Mouse (Mus musculus) CD4-positive naive resting alpha-beta T cell, adult 57 days (primary cell): Measurements from ENCODE around the gene Nfyb. TPM values are rescaled to one million over a fixed set of nuclear protein-coding genes. Genes with fewer than 3 reads are reported as not detected.

Experiments
- total RNA-seq: library from RNA; stranded (reverse); gene quantifications from one replicate; pipeline ENCODE4 v1.2.4, GENCODE M21; 2023

Gene Nfyb
- total RNA-seq, result 37.7 TPM

GRCm38 (mm10) chr10:82763840-82764631 lies at the start of gene Nfyb:
Gene Nfyb, minus strand, starts transcription at chr10:82764144.

Other genes with a start within 250 kb of the Nfyb start
- gene 1190007I07Rik, start 140.9 kb downstream of the Nfyb start, total RNA-seq, result 9.9 TPM
- 105 TPM for gene Tdg, start 134.3 kb downstream of the Nfyb start, total RNA-seq
- gene Glt8d2, start 73.5 kb downstream of the Nfyb start, total RNA-seq, result 1.3 TPM
- gene Hcfc2, start 68.0 kb downstream of the Nfyb start, total RNA-seq, result 21.0 TPM
- 34.9 TPM for gene Txnrd1, start 69.8 kb upstream of the Nfyb start, total RNA-seq
- 5.2 TPM for gene Eid3, start 102.5 kb upstream of the Nfyb start, total RNA-seq
- 1.9 TPM for gene Chst11, start 221.4 kb upstream of the Nfyb start, total RNA-seq